Mouse (Mus musculus) mesoderm, embryonic 11.5 days (tissue): ENCODE data around the gene Abtb1.

Experiments used
- DNase-seq: peaks from one replicate; pipeline ENCODE4 v3.0.0-alpha.2; 2012; ENCODE audit warnings: low read depth, low spot score

The Abtb1 gene

GRCm38 (mm10) chr6:88804966-88805577 lies 36.7 kb downstream of the Abtb1 start:
- no peak for DNase-seq

DNA sequence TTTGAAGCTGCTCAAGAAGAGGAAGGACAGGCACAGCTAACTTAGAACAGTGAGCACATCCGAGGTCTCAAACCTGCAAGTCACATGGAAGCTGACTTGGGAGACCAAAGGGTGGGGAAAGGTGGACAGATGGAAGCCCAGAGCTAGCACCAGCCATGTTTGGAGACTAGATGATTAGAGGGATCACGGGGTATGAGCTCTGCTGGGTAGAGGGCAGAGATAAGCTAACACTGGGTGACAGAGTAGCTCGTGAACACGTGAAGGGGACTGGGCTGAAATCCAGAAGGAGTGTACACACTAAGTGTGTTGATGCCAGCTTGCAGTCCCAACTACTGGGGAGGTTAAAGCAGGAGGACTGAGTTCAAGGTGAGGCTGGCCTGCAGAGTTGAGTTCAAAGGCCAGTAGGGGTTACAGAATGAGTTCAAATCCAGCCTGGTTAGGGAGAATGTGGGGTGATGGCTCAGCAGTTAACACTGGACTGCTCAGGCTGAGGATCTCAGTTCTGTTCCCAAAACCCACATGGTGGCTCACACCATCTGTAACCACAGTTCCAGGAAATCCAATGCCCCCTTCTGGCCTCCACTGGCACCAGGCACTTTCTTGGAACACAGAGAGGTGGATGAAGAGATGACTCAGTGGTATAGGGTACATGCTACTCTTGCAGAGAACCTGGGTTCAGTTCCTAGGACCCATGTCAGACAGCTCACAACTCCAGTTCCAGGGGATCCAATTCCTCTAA lies 37.7 kb downstream of the Abtb1 start:
- DNase-seq = no peak

- no peak for DNase-seq
These were observed 38.7 kb downstream of the Abtb1 start for GRCm38 (mm10) chr6:88803051-88803450.

DNA sequence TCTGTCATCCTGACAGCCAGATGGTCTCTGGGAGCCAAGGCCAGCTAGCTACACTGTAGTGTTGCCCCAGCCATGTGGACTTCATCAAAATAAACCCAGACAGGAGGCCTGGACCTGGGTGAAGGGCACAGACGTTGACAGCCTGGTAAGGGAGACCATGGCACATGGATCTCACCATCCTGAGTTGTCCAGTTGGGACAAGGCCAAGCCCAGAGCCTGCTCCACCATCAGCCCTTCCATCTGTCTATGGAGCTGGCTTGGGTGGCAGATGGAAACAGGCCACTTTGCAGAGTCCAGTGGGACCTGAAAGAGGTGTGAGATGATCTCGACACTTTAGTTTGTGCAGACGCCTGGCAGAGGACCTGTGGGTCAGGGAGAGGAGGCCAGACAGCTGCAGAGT lies 41.0 kb downstream of the Abtb1 start:
- DNase-seq = no peak

- DNase-seq = no peak
These were observed 41.6 kb downstream of the Abtb1 start for GRCm38 (mm10) chr6:88800191-88800590.

- DNase-seq = no peak
These were observed 47.2 kb downstream of the Abtb1 start for GRCm38 (mm10) chr6:88794561-88794971.

GRCm38 (mm10) chr6:88793872-88794271 lies 47.9 kb downstream of the Abtb1 start:
- DNase-seq = no peak

DNA sequence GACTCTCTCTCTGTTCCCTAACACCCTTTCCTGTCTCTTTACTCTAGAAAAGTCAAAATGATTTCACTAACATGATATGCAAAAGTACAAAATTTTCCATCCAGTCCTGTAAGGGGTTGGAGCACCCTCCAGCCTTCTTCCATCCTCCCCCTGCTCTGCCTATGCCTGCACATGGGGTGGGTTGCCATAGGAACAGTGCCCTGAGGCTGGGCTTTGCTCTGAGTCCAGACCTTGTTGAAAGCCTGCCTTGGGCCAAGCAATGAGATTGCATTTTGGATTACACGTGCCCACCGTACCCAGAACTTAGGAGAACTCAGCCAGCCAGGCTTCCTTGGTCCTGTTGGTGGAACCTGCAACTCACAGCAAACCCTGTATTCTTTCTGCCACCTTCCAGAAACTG lies 48.5 kb downstream of the Abtb1 start:
- DNase-seq = no peak

GRCm38 (mm10) chr6:88792147-88792691 lies 49.6 kb downstream of the Abtb1 start:
- DNase-seq = peak; percentile 43

DNA sequence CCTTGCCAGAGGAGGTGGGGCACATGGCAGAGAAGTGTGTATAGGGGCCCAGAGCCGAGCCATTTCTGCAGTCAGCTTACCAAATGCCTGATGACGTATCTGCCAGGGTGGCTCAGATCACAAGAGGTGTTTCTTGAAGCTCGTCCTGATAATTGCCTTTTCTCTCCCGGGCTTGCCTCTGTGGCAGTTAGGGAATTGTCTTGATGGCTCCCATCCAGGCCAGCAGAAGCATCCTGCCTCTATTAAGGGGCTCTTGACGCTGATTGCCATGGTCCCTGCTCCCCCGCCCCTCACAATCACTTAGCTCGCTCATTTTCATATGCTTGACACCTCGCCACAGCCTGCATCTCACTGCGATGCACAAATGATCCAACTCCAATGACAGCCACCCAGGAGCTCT lies 50.5 kb downstream of the Abtb1 start:
- DNase-seq = no peak

DNA sequence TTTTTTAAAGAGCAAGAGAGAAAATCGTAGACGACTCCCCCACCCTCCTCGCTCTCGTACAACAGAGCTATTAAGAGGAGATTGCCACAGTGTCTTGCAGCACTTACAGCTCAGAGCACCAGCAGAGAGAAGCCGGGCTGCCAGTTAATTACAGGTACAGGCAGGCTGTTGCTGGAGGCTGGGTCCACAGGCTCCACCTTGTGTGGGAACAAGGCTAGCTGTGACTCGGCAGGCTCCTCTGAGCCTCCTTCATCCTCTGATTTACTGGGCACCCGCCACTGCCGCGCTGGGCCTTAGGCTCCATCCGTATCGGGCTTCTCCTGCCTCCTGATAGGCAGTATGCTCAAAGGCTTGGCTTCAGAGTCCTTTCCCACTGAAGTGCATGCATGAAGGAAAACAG lies 53.6 kb downstream of the Abtb1 start:
- no peak for DNase-seq

DNA sequence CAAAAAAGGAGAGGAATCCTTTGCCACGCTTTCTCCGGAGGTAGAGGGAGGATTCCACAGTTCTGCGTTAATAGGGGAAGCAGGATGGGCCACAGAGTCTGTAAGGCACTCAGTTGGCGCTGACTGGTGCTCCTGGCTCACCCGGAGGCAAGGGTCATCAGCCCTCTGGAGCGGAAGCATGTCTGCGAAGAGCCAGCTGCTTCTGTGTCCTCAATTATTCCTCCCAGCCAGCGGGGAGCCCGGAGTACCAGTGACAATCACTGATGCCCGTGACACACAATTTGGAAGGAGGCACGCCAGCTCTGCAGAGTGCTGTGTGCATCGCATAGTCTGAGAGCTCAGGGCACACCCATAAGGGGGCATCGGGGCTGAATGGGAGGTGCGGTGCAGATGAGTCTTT lies 54.3 kb downstream of the Abtb1 start:
- DNase-seq = no peak

GRCm38 (mm10) chr6:88786732-88787445 lies 54.9 kb downstream of the Abtb1 start:
- DNase-seq = no peak
